Mouse (Mus musculus) layer of hippocampus, adult 2 months (tissue): ENCODE measurements around the gene Cysrt1. TPM values are rescaled to one million over a fixed set of nuclear protein-coding genes. Genes with fewer than 3 reads are reported as not detected.

Experiments used
- DNase-seq, 2 experiments: peaks; one replicate each; pipeline ENCODE4 v3.0.0; 2022; ENCODE audit warnings: low spot score in 2 of 2
- H3K27ac ChIP-seq: fragments of 200-600 bp; 2 replicates; pipeline ENCODE4 v1.8.1; 2022
- H3K4me3 ChIP-seq: fragments of 200-600 bp; 2 replicates; pipeline ENCODE4 v1.8.1; 2022; ENCODE audit warnings: mild to moderate bottlenecking
- CTCF ChIP-seq: fragments of 200-600 bp; conservative IDR thresholded peaks from 2 replicates; pipeline ENCODE4 v1.8.1; 2022; ENCODE audit warnings: antibody characterized with exemption, mild to moderate bottlenecking, moderate library complexity
- long read RNA-seq, 2 experiments: library from polyadenylated mRNA; stranded (forward); transcript quantifications; one replicate each; pipeline ENCODE4 v2.0.0; 2021; ENCODE audit warnings: borderline mapping rate in 2 of 2
- total RNA-seq, 2 experiments: library from RNA; stranded (reverse); gene quantifications; 2 replicates each; pipeline ENCODE4 v1.2.3; 2021

The Cysrt1 gene
- not detected for total RNA-seq
- long read RNA-seq, experiment 1 = 0 reads
- long read RNA-seq, experiment 2, partial matches to known transcripts = 0 of 1 reads
- long read RNA-seq, experiment 2, other reads (novel, unspliced or antisense) = 0 of 1 reads

DNA sequence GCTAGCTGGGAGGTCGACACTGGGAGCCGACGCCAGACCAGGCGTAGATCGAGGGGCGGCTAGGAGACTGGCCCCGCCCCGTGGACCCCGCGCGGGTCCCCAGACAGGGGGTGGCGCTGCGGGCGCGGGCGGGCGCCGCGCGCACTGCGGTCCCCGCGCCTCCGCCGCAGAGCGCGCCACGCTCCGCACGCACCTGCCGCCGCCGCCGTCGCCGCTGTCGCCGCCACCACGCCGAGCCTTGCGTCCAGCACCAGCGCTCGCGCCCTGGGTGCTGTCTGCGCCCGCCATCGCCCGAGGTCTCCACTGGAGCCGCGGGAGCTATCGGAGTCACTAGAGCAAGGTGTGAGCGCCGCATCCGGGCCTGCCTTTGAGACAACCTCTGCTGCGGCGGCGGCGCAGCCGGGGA is at the start of gene Cysrt1, which contains the start of gene Rnf208:
TSS of gene Cysrt1 (minus strand) at position 352 of the 406 bp plus-strand sequence.
TSS of gene Rnf208 (plus strand) at position 155 of the 406 bp plus-strand sequence.
- no peak for DNase-seq
- Histone ChIP-seq H3K27ac (peak within 1 kb of the TSS; percentile 93), H3K4me3 (peak within 1 kb of the TSS; percentile 70)
- no peak for TF ChIP-seq CTCF

DNA sequence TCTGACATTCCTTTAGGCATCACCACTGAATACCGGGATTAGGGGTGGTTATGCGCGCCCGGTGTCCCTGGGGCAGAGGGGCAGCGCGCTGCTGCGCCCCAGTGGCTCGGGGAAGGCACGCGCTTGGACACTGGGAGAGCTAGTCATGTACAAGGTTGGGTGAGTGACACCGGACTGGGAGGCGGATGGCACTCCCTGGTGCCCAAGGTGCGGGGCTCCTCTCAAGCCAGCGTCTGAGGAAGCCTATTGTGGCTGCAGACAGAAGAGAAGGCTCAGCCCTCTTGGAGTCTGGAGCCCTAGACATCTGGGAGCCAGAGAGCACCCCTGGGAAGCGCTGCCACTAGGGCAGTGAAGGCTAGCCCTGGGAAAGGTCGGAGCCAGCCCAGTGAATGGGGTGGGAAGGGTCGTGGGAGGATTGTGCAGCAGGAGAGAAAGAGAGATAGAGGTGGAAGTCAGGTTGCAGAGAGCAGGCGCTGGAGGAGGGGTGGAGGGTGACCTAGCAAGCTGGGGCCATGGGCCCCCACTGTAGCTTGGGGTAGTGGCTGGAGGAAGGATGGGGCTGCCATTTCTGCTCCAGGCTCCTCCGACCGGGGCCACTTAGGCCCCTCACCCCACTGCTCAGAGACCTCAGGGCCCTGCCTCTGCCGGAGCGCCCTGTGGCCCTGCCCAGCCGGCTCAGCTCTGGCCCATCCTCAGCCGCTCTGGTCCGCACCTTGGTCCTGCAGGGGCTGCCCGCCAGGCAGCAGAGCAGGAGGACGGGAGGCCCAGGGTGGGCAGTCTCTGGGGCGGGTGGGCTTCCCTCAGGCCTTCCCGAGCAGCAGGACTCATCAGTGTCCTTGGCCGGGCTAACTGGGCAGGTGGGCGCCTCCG is 49.2 kb upstream of the Cysrt1 start:
- TF ChIP-seq CTCF = peak; percentile 54
- H3K4me3 ChIP-seq = no peak overlapping the region; the same call in 1 of the 2 replicates
- peak overlapping the region; percentile 92 for H3K27ac ChIP-seq
- peak in 1 of 2 experiments; percentile 4 for DNase-seq

DNA sequence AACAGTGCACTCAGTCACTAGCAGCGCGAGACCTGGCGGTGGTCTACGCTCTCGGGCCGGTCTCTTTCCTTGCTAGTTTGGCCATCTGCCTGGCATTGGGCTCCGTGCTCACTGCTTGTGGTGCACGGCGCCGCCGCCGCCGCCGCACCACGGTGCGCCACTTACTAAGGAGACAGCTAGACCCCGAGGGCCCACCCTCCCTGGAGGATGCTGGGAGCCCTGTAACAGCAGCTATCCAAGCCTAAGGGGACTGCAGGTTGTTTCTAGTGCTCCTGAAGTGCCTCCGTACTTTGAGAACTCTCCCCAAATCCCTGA is 48.5 kb upstream of the Cysrt1 start:
- no peak for TF ChIP-seq CTCF
- no peak for DNase-seq
- peak overlapping the region; percentile 92 for H3K27ac ChIP-seq
- H3K4me3 ChIP-seq = no peak overlapping the region

DNA sequence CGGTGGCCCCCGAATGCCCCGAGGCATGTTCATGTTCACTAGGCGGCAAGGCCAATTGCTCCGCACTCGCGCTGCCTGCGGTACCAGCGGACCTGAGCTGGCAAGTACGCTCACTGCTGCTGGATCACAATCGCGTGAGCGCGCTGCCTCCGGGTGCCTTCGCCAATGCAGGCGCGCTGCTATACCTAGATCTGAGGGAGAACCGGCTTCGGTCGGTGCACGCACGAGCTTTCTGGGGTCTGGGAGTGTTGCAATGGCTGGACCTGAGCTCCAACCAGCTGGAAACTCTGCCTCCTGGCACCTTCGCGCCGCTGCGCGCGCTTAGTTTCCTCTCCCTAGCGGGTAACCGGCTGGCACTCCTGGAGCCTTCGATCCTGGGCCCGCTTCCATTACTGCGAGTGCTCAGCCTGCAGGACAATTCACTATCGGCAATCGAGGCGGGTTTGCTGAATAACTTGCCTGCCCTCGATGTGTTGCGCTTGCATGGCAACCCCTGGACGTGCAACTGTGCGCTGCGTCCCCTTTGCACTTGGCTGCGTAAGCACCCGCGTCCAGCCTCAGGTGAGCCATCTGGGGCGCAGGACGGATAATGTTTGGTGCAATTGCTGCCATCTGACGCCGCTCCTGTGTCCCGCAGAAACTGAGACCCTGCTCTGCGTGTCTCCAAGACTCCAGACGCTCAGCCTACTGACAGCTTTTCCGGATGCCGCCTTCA is 48.0 kb upstream of the Cysrt1 start:
- Histone ChIP-seq H3K27ac (peak overlapping the region; percentile 92), H3K4me3 (peak overlapping the region; percentile 8; the same call in 1 of the 2 replicates)
- DNase-seq = peak; percentile 35 to 61
- no peak for TF ChIP-seq CTCF

DNA sequence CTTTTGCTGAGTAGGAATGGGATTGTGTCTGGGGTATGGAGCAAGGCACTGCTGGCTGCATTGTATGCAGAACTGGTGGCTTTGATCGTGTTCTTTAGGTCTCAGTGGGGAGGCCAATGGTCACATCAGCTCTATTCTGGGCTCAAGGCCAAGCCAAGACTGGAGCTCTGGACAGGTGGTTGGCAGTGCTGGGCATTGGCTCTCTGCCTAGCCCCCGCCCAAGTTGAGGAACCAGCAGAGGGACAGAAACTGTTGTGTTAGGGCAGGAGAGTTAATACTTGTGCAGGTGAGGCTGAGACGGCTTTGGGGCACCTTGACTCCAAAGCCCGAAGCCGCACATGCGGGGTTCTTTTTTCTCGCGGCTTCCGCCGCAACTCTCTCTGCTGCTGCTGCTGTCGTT is 47.4 kb upstream of the Cysrt1 start, which contains the start of gene Lrrc26:
TSS of gene Lrrc26 (plus strand) at position 265 of the 400 bp plus-strand sequence.
- Histone ChIP-seq H3K27ac (peak within 1 kb of the TSS; percentile 92), H3K4me3 (peak within 1 kb of the TSS; percentile 8; the same call in 1 of the 2 replicates)
- TF ChIP-seq CTCF = no peak
- DNase-seq = peak in 1 of 2 experiments; percentile 3

DNA sequence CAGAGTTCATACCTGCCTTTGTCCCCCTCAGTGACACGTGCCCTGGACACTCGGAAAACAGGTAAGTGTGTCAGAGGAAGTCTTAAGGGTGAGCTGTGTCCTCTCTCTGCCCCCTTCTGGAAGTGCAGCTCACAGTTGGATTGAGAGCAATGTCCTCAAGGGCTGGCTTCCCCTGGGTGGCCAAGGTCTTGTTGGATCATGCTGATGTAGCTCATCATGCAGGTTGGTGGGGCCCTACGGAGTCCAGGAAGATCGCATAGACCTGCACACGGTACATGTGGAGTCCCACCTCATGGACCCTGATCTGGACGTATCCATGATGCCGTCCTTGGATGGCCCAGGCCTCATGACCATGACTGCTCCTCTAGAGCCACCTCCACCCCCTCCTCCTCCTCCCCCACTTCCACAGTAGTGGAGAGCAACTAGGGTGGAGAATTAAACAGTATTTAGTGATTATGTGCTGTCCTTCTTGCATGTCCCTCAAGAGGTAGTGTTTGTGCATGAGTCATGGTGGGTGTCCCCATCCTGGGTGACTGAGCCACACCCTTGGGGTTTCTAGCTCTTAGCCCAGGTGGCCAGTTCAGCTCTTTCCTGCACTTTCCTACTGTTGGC is 46.6 kb upstream of the Cysrt1 start:
- H3K4me3 ChIP-seq = no peak overlapping the region
- TF ChIP-seq CTCF = no peak

DNA sequence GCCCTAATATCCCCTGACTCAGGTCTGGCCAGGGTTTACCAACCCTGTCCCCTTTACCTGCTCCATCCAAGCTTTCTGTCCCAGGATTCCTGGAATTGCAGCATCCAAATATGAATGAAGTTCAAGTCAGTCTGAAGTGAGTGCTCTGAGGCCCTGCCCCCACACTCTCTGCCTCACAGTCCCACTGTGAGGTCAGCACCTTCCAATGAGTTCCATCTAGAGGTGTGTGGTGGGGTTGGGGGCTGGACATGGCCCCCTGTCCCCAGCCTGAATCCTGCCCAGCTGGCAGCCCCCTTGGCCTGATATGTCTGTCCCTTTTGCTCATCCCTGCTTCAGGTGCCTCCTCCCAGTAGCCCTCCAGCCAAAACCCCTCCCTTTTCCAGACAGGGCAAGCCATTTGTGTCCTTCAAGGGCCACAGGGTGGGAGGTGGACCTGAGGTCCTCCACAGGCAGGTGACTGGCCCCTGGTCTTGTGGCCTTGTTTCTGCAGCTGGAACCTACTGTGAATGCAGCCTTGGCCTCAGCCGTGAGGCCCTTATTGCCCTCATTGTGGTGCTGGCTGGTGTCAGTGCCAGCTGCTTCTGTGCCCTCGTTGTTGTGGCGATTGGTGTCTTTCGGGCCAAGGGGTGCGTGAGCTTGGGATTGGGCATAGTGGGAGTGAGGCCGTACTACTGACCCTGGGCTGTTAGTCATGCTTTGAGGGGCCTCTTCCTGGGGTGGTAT is 45.8 kb upstream of the Cysrt1 start, which contains the start of gene Tmem210:
TSS of gene Tmem210 (plus strand) at position 219 of the 723 bp plus-strand sequence.
- peak within 1 kb of the TSS; percentile 92 for H3K27ac ChIP-seq
- TF ChIP-seq CTCF = no peak
- DNase-seq = peak in 1 of 2 experiments; percentile 13
- H3K4me3 ChIP-seq = no peak within 1 kb of the TSS

More for the DNA sequence above, 46.6 kb upstream of the Cysrt1 start:
- H3K27ac ChIP-seq = peak overlapping the region; percentile 92; the same call in 1 of the 2 replicates
- peak in 1 of 2 experiments; percentile 19 for DNase-seq

DNA sequence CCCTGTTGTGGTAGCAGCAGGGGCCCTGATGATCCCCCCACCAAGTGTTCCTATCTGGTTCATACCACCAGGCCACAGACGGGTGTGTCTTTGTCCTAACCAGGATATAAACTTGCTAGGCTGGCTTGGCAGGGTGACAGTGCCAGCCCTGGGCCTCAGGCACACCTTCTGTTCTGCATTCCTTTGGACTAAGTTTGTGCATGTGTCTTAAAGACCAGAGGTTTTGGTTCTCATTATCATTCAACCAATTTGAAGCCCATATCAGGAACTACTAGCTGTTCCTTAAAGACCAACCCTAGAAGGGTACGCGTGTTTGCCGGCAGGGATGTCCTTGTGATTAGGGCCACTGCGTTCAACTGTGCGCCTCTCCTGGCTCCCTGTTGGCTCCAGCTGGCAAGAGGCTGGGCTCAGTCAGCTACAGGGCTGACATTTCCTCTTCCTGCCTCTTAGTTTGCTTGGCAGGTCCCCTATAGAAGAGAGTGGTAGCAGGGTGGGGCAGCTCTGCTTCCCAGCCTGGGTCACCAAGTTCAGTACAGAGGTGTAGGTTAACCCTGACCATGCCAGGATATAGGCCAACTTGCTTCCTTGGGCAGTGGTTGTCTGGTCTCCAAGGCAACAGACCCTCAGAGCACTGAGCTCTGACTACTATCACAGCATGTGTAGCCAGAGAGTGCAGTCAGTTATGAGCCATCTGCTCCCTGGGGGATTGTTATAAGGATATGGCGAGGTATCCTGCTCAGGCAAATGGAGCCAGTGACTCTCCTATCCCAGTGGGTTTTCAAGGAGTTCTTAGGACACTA is 44.8 kb upstream of the Cysrt1 start:
- H3K27ac ChIP-seq = peak overlapping the region; percentile 92
- DNase-seq = peak in 1 of 2 experiments; percentile 52
- no peak overlapping the region for H3K4me3 ChIP-seq
- no peak for TF ChIP-seq CTCF

DNA sequence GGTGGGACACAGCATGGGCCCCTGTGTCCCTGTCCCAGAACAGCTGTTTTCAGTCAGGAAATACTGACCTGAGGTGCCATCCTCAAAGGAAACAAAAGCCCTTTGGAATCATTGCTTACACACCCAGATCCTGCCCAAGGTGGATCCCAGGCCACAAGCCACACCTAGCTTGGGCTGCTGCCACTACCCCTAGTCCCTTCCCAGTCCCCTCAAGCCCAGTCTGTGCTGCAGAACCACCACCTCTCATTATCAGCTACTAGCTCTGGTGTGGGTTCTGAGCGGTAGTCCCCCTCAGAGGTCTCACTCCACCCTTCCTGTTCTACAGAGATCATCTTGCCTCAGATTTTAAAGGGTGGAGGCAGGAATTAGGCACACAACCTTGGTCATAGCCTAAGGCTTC is 44.1 kb upstream of the Cysrt1 start:
- DNase-seq = no peak
- peak overlapping the region; percentile 92 for H3K27ac ChIP-seq
- no peak overlapping the region for H3K4me3 ChIP-seq
- TF ChIP-seq CTCF = no peak

DNA sequence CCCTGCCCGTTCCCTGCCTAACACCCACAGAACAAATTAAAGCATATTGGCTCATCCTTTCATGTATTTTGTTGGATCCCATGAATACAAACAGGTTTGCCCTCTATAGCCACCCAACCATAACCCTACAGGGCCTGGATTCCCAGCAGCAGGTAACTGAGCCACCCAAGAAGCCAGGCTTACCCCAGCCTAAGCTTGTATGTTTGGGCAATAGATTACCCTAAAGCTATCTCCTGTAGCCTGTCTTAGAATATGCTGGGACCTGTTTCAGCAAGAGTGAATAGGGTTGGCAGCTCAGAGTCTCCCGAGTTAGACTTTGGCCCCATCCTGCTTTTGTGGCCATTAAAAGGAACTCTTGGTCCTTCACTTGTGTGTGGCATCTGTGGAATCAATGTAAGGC is 43.3 kb upstream of the Cysrt1 start:
- no peak for TF ChIP-seq CTCF
- peak overlapping the region; percentile 23; the same call in 1 of the 2 replicates for H3K27ac ChIP-seq
- no peak for DNase-seq
- no peak overlapping the region for H3K4me3 ChIP-seq
